Mouse (Mus musculus): ENCODE measurements around the gene Smc6.

GRCm38 (mm10) chr12:11273185-11273584, 7.5 kb downstream of the Smc6 start:
- TF ChIP-seq CTCF (IDR thresholded peaks at IDR 0.05; ENCODE audit: low read depth) (no peak), EP300 (optimal IDR thresholded peaks at IDR 0.05) (no peak)

Measured in stomach, postnatal 0 days (tissue).